ENCODE assay signal across 30 mouse cellular contexts in genomic region chr12:105091604-105092003, GRCm38 (mm10). TPM values are rescaled to one million over a fixed set of nuclear protein-coding genes. Genes with fewer than 3 reads are reported as not detected.
DNase-seq lines count a peak whose midpoint lies in the region; ATAC-seq lines count a peak whose summit lies in the region.
"Had no signal": no experiment of that assay in that cellular context is flagged by ENCODE, and none has a peak within 500 bp of the region (broad histone marks: within the 10 kb centered on the region; RNA-seq: fewer than 3 reads in every experiment).

No protein-coding gene starts in this region.

- H3K27me3 ChIP-seq in midbrain, embryonic 11.5 days (ENCODE audit: control insufficient read depth, insufficient read depth, low read length) = no peaks in the 10 kb centered on the region
- no peaks in the 10 kb centered on the region for H3K27me3 ChIP-seq in midbrain, embryonic 14.5 days (ENCODE audit: control insufficient read depth, insufficient read depth, low read length)
- H3K27me3 ChIP-seq in neural tube, embryonic 15.5 days (replicated peaks) = no peaks in the 10 kb centered on the region
- H3K27me3 ChIP-seq: embryonic facial prominence, embryonic 13.5 days; embryonic facial prominence, embryonic 15.5 days; forebrain, embryonic 12.5 days had no signal

- H3K4me2 ChIP-seq in midbrain, embryonic 11.5 days = no peak overlapping the region
- H3K4me2 ChIP-seq in midbrain, embryonic 14.5 days (ENCODE audit: low read length) = no peak overlapping the region
- no peak overlapping the region for H3K4me2 ChIP-seq in neural tube, embryonic 15.5 days
- H3K4me2 ChIP-seq: embryonic facial prominence, embryonic 13.5 days; embryonic facial prominence, embryonic 15.5 days; forebrain, embryonic 12.5 days had no signal

- H3K4me3 ChIP-seq in midbrain, embryonic 11.5 days (ENCODE audit: low read depth, low read length) = no peak overlapping the region
- H3K4me3 ChIP-seq in midbrain, embryonic 14.5 days (replicated peaks; ENCODE audit: low read depth, low read length) = no peak overlapping the region
- no peak overlapping the region for H3K4me3 ChIP-seq in neural tube, embryonic 15.5 days (replicated peaks)
- H3K4me3 ChIP-seq: embryonic facial prominence, embryonic 13.5 days; embryonic facial prominence, embryonic 15.5 days; erythroblast, embryonic 14.5 days; forebrain, embryonic 10.5 days; forebrain, embryonic 12.5 days had no signal

- no peak overlapping the region for H3K27ac ChIP-seq in midbrain, embryonic 11.5 days (ENCODE audit: low read depth, low read length)
- no peak overlapping the region for H3K27ac ChIP-seq in midbrain, embryonic 14.5 days (replicated peaks; ENCODE audit: low read depth, low read length)
- H3K27ac ChIP-seq in neural tube, embryonic 15.5 days (replicated peaks) = peak overlapping the region; percentile 84
- H3K27ac ChIP-seq: embryonic facial prominence, embryonic 13.5 days; embryonic facial prominence, embryonic 15.5 days; forebrain, embryonic 10.5 days; forebrain, embryonic 12.5 days had no signal

- no peak overlapping the region for H3K9ac ChIP-seq in midbrain, embryonic 11.5 days (ENCODE audit: low read length)
- no peak overlapping the region for H3K9ac ChIP-seq in midbrain, embryonic 14.5 days (replicated peaks; ENCODE audit: low read length)
- H3K9ac ChIP-seq in neural tube, embryonic 15.5 days (replicated peaks) = no peak overlapping the region
- H3K9ac ChIP-seq: embryonic facial prominence, embryonic 13.5 days; embryonic facial prominence, embryonic 15.5 days; forebrain, embryonic 12.5 days had no signal

- H3K9me3 ChIP-seq in midbrain, embryonic 11.5 days (ENCODE audit: control insufficient read depth, low read length) = no peaks in the 10 kb centered on the region
- no peaks in the 10 kb centered on the region for H3K9me3 ChIP-seq in midbrain, embryonic 14.5 days (ENCODE audit: control insufficient read depth, low read length)
- no peaks in the 10 kb centered on the region for H3K9me3 ChIP-seq in neural tube, embryonic 15.5 days (replicated peaks)
- H3K9me3 ChIP-seq: embryonic facial prominence, embryonic 13.5 days; embryonic facial prominence, embryonic 15.5 days; forebrain, embryonic 12.5 days had no signal

- ATAC-seq in midbrain, embryonic 11.5 days (ENCODE audit: low FRiP score) = no peak
- ATAC-seq in midbrain, embryonic 14.5 days (ENCODE audit: low FRiP score, low TSS enrichment) = no peak
- 0 out of 2 replicates have a peak, but pooled peaks have one; percentile 30 for ATAC-seq in erythroid progenitor cell, adult 5-6 weeks (replicated peaks; ENCODE audit: low FRiP score, poor library complexity, severe bottlenecking)
- no peak for ATAC-seq in neural tube, embryonic 15.5 days (ENCODE audit: low FRiP score)
- ATAC-seq: forebrain, embryonic 14.5 days; forebrain, embryonic 16.5 days had no signal

- H3K36me3 ChIP-seq in midbrain, embryonic 11.5 days (ENCODE audit: control insufficient read depth, insufficient read depth, low read length) = no peaks in the 10 kb centered on the region
- no peaks in the 10 kb centered on the region for H3K36me3 ChIP-seq in midbrain, embryonic 14.5 days (ENCODE audit: control insufficient read depth, insufficient read depth, low read length)
- no peaks in the 10 kb centered on the region for H3K36me3 ChIP-seq in neural tube, embryonic 15.5 days
- H3K36me3 ChIP-seq: embryonic facial prominence, embryonic 13.5 days; embryonic facial prominence, embryonic 15.5 days; forebrain, embryonic 10.5 days; forebrain, embryonic 12.5 days had no signal

- peak; percentile 54 for DNase-seq in midbrain, embryonic 11.5 days (ENCODE audit: low spot score, missing footprints)
- no peak for DNase-seq in midbrain, embryonic 14.5 days
- DNase-seq in fat pad, adult 2 months (ENCODE audit: extremely low read depth, low read depth, low spot score) = peak; percentile 49
- DNase-seq in lung, postnatal 14 days = no peak
- no peak for DNase-seq in urinary bladder, postnatal 14 days (ENCODE audit: low spot score)
- DNase-seq: adrenal gland, adult 2 months; adrenal gland, postnatal 10 days; adrenal gland, postnatal 25 days; cerebellum, adult 11 months; cerebellum, adult 18-20 months; cerebellum, adult 8-10 months; cerebellum, adult 9-11 months; cerebellum, postnatal 14 days; cerebellum, postnatal 36 days; embryo, embryonic 11 days had no signal

- H3K4me1 ChIP-seq in midbrain, embryonic 11.5 days (ENCODE audit: control insufficient read depth, insufficient read depth, low read length) = peaks cover 10% of the 10 kb centered on the region
- 0 out of 2 replicates have a peak, but pooled peaks cover 6% of the 10 kb centered on the region for H3K4me1 ChIP-seq in midbrain, embryonic 14.5 days (ENCODE audit: control insufficient read depth, insufficient read depth, low read length)
- peaks cover 26% of the 10 kb centered on the region for H3K4me1 ChIP-seq in neural tube, embryonic 15.5 days

- WGBS in midbrain, embryonic 11.5 days = 86% methylated on average over 6 of the region's 6 CpGs
- WGBS in midbrain, embryonic 14.5 days = 93% methylated on average over 6 of the region's 6 CpGs
- 94% methylated on average over 6 of the region's 6 CpGs for WGBS in neural tube, embryonic 15.5 days

RNA-seq across cellular contexts. Expression of gene Tcl1b2, which starts 54.2 kb away (rescaled TPM):
- not detected in 2 replicates for polyA plus RNA-seq in midbrain, embryonic 11.5 days (2014; fragmentation: Nextera tagmentation; extraction: Ambion mirVana)
- not detected in 2 replicates for polyA plus RNA-seq in midbrain, embryonic 14.5 days (2014; fragmentation: Nextera tagmentation; extraction: Ambion mirVana)
- not detected in 2 replicates for total RNA-seq in erythroid progenitor cell, adult 5-6 weeks (2015; ENCODE audit: low replicate concordance)
- total RNA-seq in erythroid progenitor cell, adult 5-6 weeks (2017; ENCODE audit: low replicate concordance) = 0.51 and 4.5 TPM in 2 replicates
- not detected in 2 replicates for polyA plus RNA-seq in neural tube, embryonic 15.5 days (2015; fragmentation: Nextera tagmentation; extraction: Ambion mirVana)
- total RNA-seq: adrenal gland, adult 2 months; adrenal gland, postnatal 10 days; adrenal gland, postnatal 25 days; adrenal gland, postnatal 4 days; common myeloid progenitor, adult 5-6 weeks; ES-E14; MEL had no signal
- polyA plus RNA-seq: adrenal gland, adult 2 months; C2C12; embryonic facial prominence, embryonic 11.5 days; embryonic facial prominence, embryonic 13.5 days; embryonic facial prominence, embryonic 15.5 days; erythroblast, embryonic 14.5 days; forebrain, embryonic 10.5 days; forebrain, embryonic 12.5 days; forebrain, embryonic 14.5 days; forebrain, embryonic 16.5 days had no signal

RNA-seq across cellular contexts. Expression of gene Glrx5, which starts 59.1 kb away (rescaled TPM):
- polyA plus RNA-seq in midbrain, embryonic 11.5 days (2014; fragmentation: Nextera tagmentation; extraction: Ambion mirVana) = 186 and 197 TPM in 2 replicates
- 171 and 175 TPM in 2 replicates for polyA plus RNA-seq in midbrain, embryonic 14.5 days (2014; fragmentation: Nextera tagmentation; extraction: Ambion mirVana)
- 285 and 316 TPM in 2 replicates for total RNA-seq in erythroid progenitor cell, adult 5-6 weeks (2015; ENCODE audit: low replicate concordance)
- total RNA-seq in erythroid progenitor cell, adult 5-6 weeks (2017; ENCODE audit: low replicate concordance) = 129 and 154 TPM in 2 replicates
- polyA plus RNA-seq in neural tube, embryonic 15.5 days (2015; fragmentation: Nextera tagmentation; extraction: Ambion mirVana) = 174 and 186 TPM in 2 replicates

Comparison
In these comparisons a context has a peak if more than half of its experiments do, and no peak if none do; other contexts are left out.
1. DNase-seq: peak in midbrain, embryonic 11.5 days (single experiment) and fat pad, adult 2 months (single experiment); none in midbrain, embryonic 14.5 days (single experiment), lung, postnatal 14 days (single experiment) and urinary bladder, postnatal 14 days (single experiment).